Mouse (Mus musculus): ENCODE data around the gene Spats2.

DNA sequence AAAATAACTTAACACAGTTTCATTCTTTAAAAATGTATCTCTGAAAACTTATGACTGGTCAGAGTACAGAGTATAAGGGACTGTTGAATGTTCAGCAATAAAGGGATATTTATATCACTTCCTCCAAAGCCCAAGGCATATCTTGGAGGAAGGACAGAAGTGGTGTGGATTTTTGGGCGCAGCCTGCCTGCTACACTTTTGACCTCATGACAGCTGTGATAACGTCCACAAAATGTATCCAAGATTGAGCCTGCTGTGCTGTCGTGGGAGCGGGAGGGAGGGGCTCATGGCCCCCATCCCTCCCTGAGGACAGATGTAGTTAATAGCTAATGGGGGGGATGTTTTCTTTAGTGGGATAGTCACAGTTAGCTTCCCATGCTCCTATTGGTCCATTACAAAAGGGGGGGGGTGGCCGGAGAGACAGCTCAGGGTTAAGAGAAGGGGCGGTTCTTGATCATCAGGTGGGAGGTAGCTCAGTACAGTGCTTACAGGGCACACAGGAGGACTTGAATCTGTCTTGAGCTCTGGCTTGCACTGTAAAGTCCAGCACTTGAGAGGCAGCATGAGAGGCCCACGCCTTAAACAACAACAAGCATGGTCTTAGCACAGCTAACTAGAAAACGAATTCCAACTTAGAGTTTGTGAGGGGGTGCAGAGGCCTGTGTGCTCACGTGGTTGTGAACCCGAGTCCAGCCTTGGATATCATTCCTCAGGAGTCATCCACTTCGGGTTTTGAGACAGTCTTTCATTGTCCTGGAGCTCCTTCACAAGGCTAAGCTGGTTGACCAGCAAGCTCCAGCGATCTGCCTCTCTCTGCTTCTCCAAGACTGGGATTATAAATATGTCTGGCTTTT lies 38.0 kb downstream of the Spats2 start:
- no peak for TF ChIP-seq CTCF (IDR thresholded peaks at IDR 0.05; ENCODE audit: extremely low read depth, insufficient read depth, low read length)
- TF ChIP-seq POLR2A (IDR thresholded peaks at IDR 0.05; ENCODE audit: extremely low read depth, insufficient read depth, low read length), result no peak
